Mouse (Mus musculus): Measurements from ENCODE around the gene Bax. TPM values are rescaled to one million over a fixed set of nuclear protein-coding genes. Genes with fewer than 3 reads are reported as not detected.
A peak's percentile ranks its signal among the peaks of the same experiment; 100 is the strongest.

Bax gene
- total and polyA plus RNA-seq, 3 experiments, result 105 to 778 (median 205) TPM

GRCm38 (mm10) chr7:45421194-45421593 lies 45.5 kb downstream of the Bax start:
- H3K27ac ChIP-seq (ENCODE audit: control insufficient read depth, low read depth, low read length), result no peak overlapping the region
- H3K36me3 ChIP-seq (ENCODE audit: control insufficient read depth in 1 of 2, insufficient read depth in 2 of 2, low read length in 2 of 2), result peaks cover 0 to 3% of the 10 kb centered on the region in 2 experiments; a peak in 1 of 4 replicates
- no peaks in the 10 kb centered on the region for H3K4me1 ChIP-seq (ENCODE audit: control insufficient read depth in 1 of 2, insufficient read depth in 2 of 2, low read length in 2 of 2)
- no peaks in the 10 kb centered on the region for H3K9me3 ChIP-seq (replicated peaks; ENCODE audit: insufficient read depth, low read length)
- H3K27me3 ChIP-seq (ENCODE audit: control insufficient read depth in 1 of 2, insufficient read depth in 2 of 2, low read length in 2 of 2), result no peaks in the 10 kb centered on the region
- no peak for DNase-seq (ENCODE audit: low read depth, low spot score)
- TF ChIP-seq GABPA (IDR thresholded peaks at IDR 0.05; ENCODE audit: low read depth, low read length), result no peak
- TF ChIP-seq NRF1 (IDR thresholded peaks at IDR 0.05; ENCODE audit: insufficient read depth, low read depth, low read length, poor library complexity, severe bottlenecking), result no peak
- TF ChIP-seq TCF12 (IDR thresholded peaks at IDR 0.05; ENCODE audit: low read depth, low read length), result no peak
- TF ChIP-seq ZC3H11A (IDR thresholded peaks at IDR 0.05; ENCODE audit: low read depth, low read length), result no peak
- no peak for TF ChIP-seq RAD21 (IDR thresholded peaks at IDR 0.05; ENCODE audit: low read depth, low read length)
- TF ChIP-seq NELFE (IDR thresholded peaks at IDR 0.05; ENCODE audit: low read depth, low read length), result no peak
- no peak for TF ChIP-seq ELF1 (IDR thresholded peaks at IDR 0.05; ENCODE audit: low read depth, low read length)
- TF ChIP-seq KAT2A (conservative IDR thresholded peaks at IDR 0.05; ENCODE audit: low read depth, low read length), result no peak
- no peak for TF ChIP-seq MXI1 (IDR thresholded peaks at IDR 0.05; ENCODE audit: low read depth, low read length)
- TF ChIP-seq ETS1 (IDR thresholded peaks at IDR 0.05; ENCODE audit: low read depth, low read length), result no peak
- no peak for TF ChIP-seq POLR2A (IDR thresholded peaks at IDR 0.05; ENCODE audit: control insufficient read depth in 1 of 2, insufficient read depth in 1 of 2, low read depth in 1 of 2, low read length in 2 of 2, poor library complexity in 1 of 2)
- TF ChIP-seq MAX (IDR thresholded peaks at IDR 0.05; ENCODE audit: low read length), result no peak
- TF ChIP-seq ZMIZ1 (IDR thresholded peaks at IDR 0.05; ENCODE audit: low read depth, low read length), result no peak
- TF ChIP-seq ZNF384 (IDR thresholded peaks at IDR 0.05; ENCODE audit: low read depth, low read length), result no peak
- no peak for TF ChIP-seq MYC (IDR thresholded peaks at IDR 0.05; ENCODE audit: low read depth, low read length)
- no peak for TF ChIP-seq EP300 (IDR thresholded peaks at IDR 0.05; ENCODE audit: low read depth in 1 of 2, low read length in 2 of 2)
- TF ChIP-seq USF2 (IDR thresholded peaks at IDR 0.05; ENCODE audit: borderline replicate concordance in 1 of 2, insufficient read depth in 1 of 2, low read depth in 1 of 2, low read length in 2 of 2), result no peak
- TF ChIP-seq TAL1 (IDR thresholded peaks at IDR 0.05; ENCODE audit: low read length), result no peak
- TF ChIP-seq TBP (IDR thresholded peaks at IDR 0.05; ENCODE audit: low read depth, low read length), result no peak
- 0 out of 2 replicates have a peak, but pooled peaks cover 1% of the 10 kb centered on the region for H3K79me2 ChIP-seq (ENCODE audit: control insufficient read depth, insufficient read depth, low read length, poor library complexity)
- no peak overlapping the region for H3K9ac ChIP-seq (ENCODE audit: control insufficient read depth, low read depth, low read length, poor library complexity, severe bottlenecking)
- H3K4me3 ChIP-seq (ENCODE audit: control insufficient read depth in 1 of 2, insufficient read depth in 1 of 2, low read depth in 2 of 2, low read length in 2 of 2), result no peak overlapping the region

- Histone ChIP-seq H3K27ac (ENCODE audit: control insufficient read depth, low read depth, low read length) (no peak within 1 kb of the TSS), H3K36me3 (ENCODE audit: control insufficient read depth in 1 of 2, insufficient read depth in 2 of 2, low read length in 2 of 2) (peaks cover 0 to 3% of the 10 kb centered on the region in 2 experiments; a peak in 1 of 4 replicates), H3K9me3 (replicated peaks; ENCODE audit: insufficient read depth, low read length) (no peaks in the 10 kb centered on the region), H3K4me3 (ENCODE audit: control insufficient read depth in 1 of 2, insufficient read depth in 1 of 2, low read depth in 2 of 2, low read length in 2 of 2) (no peak within 1 kb of the TSS), H3K27me3 (ENCODE audit: control insufficient read depth in 1 of 2, insufficient read depth in 2 of 2, low read length in 2 of 2) (no peaks in the 10 kb centered on the region), H3K79me2 (ENCODE audit: control insufficient read depth, insufficient read depth, low read length, poor library complexity) (0 out of 2 replicates have a peak, but pooled peaks cover 1% of the 10 kb centered on the region), H3K9ac (ENCODE audit: control insufficient read depth, low read depth, low read length, poor library complexity, severe bottlenecking) (no peak within 1 kb of the TSS), H3K4me1 (ENCODE audit: control insufficient read depth in 1 of 2, insufficient read depth in 2 of 2, low read length in 2 of 2) (no peaks in the 10 kb centered on the region)
- TF ChIP-seq RCOR1 (IDR thresholded peaks at IDR 0.05; ENCODE audit: low read depth, low read length) (no peak), POLR2AphosphoS2 (IDR thresholded peaks at IDR 0.05; ENCODE audit: low read length) (peak; percentile 54; the same call in 1 of the 2 replicates), ZNF384 (IDR thresholded peaks at IDR 0.05; ENCODE audit: low read depth, low read length) (no peak)
- DNase-seq (ENCODE audit: low read depth, low spot score), result no peak
Observed at GRCm38 (mm10) chr7:45420615-45420919, 46.1 kb downstream of the Bax start, which contains the start of gene Lhb. Lhb (plus strand) TSS chr7:45420820.
